Mouse (Mus musculus): ENCODE results near the gene Arfip1. TPM values are rescaled to one million over a fixed set of nuclear protein-coding genes. Genes with fewer than 3 reads are reported as not detected.
A peak's percentile ranks its signal among the peaks of the same experiment; 100 is the strongest.
"Not testable (repeated sequence)": the region's sequence is repeated elsewhere in the genome, so short reads cannot be mapped to it uniquely, and the experiment has no call there.

The Arfip1 gene
- total and polyA plus RNA-seq, 3 experiments: 5.6 to 14.8 (median 14.8) TPM

DNA sequence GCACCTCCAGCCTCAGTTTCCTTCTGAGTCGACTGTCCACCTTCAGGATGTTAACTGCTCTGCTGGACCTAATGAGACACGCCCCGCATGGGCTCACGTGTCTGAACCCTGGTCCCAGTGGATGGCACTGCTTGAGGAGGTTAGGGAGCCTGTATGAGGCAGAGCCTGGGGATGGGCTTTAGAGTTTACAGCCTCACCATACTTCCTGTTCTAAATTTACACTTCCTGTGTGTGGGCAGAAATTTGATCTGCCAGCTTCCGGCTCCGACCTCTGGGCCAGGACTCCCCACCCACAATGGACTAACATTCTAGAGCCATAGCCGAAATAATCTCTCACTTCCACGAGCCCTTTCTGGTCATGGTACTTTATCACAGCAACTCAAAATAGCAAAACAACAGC is 35.2 kb downstream of the Arfip1 start:
- no peak overlapping the region for H3K27ac ChIP-seq
- peak in 1 of 2 experiments; percentile 18 for DNase-seq
- H3K9ac ChIP-seq (ENCODE audit: low read depth, low read length): no peak overlapping the region
- intact Hi-C loops (cut with DNase I): no loop called here
- TF ChIP-seq POLR2A (IDR thresholded peaks at IDR 0.05; ENCODE audit: insufficient read depth, low read depth, low read length) (no peak), CTCF (IDR thresholded peaks at IDR 0.05) (no peak), EP300 (IDR thresholded peaks at IDR 0.05; ENCODE audit: insufficient read depth, low read depth, low read length) (no peak)
- peaks cover 2% of the 10 kb centered on the region; the same call in 1 of the 2 replicates for H3K36me3 ChIP-seq (ENCODE audit: control insufficient read depth, insufficient read depth, low read length)
- no peak overlapping the region for H3K4me3 ChIP-seq
- 44% methylated on average over 8 of the region's 8 CpGs for WGBS
- H3K27me3 ChIP-seq (ENCODE audit: control insufficient read depth, insufficient read depth, low read length): no peaks in the 10 kb centered on the region
- peaks cover 9% of the 10 kb centered on the region for H3K79me2 ChIP-seq (replicated peaks; ENCODE audit: control insufficient read depth, insufficient read depth, low read length)
- no peaks in the 10 kb centered on the region; the same call in 1 of the 2 replicates for H3K4me1 ChIP-seq (ENCODE audit: control insufficient read depth, insufficient read depth, low read length)

DNA sequence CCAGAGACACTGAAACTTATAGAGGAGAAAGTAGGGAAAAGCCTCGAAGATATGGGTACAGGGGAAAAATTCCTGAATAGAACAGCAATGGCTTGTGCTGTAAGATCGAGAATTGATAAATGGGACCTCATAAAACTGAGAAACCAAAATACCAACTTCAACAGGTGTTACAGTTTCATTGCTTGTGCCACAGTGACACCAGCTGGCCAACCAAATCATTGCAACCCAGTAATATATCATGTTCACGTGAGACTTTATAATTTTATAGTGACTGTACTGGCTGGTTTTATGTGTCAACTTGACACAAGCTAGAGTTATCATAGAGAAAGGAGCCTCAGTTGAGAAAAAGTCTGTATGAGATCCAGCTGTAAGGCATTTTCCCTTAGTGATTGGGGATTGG is 40.0 kb downstream of the Arfip1 start:
- 15% methylated on average over 3 of the region's 3 CpGs for WGBS
- not testable (repeated sequence) for H3K36me3 ChIP-seq (ENCODE audit: control insufficient read depth, insufficient read depth, low read length)
- DNase-seq: peak; percentile 27 to 72

GRCm38 (mm10) chr3:84541881-84542280 is 40.5 kb downstream of the Arfip1 start:
- DNase-seq: no peak
- Histone ChIP-seq H3K4me1 (ENCODE audit: control insufficient read depth, insufficient read depth, low read length) (no peaks in the 10 kb centered on the region), H3K9ac (ENCODE audit: low read depth, low read length) (no peak overlapping the region), H3K4me3 (no peak overlapping the region), H3K36me3 (ENCODE audit: control insufficient read depth, insufficient read depth, low read length) (no peaks in the 10 kb centered on the region), H3K79me2 (replicated peaks; ENCODE audit: control insufficient read depth, insufficient read depth, low read length) (peaks cover 11% of the 10 kb centered on the region), H3K27ac (no peak overlapping the region), H3K27me3 (ENCODE audit: control insufficient read depth, insufficient read depth, low read length) (no peaks in the 10 kb centered on the region)
- WGBS: 74% methylated on average over 1 of the region's 1 CpGs
- TF ChIP-seq CTCF (IDR thresholded peaks at IDR 0.05) (no peak), POLR2A (IDR thresholded peaks at IDR 0.05; ENCODE audit: insufficient read depth, low read depth, low read length) (no peak), EP300 (IDR thresholded peaks at IDR 0.05; ENCODE audit: insufficient read depth, low read depth, low read length) (no peak)
- intact Hi-C loops (cut with DNase I): loop anchor here (1.0 to 2.0 kb wide), 3 partner anchors 61 to 227 kb away; partner anchors contain the start of gene Fhdc1

More for the DNA sequence above, 40.0 kb downstream of the Arfip1 start:
- intact Hi-C loops (cut with DNase I): loop anchor here (1.0 to 2.0 kb wide), 2 partner anchors 62 to 190 kb away; partner anchors contain the start of gene Fhdc1
- not testable (repeated sequence) for H3K27me3 ChIP-seq (ENCODE audit: control insufficient read depth, insufficient read depth, low read length); H3K4me3 ChIP-seq; H3K27ac ChIP-seq; H3K9ac ChIP-seq (ENCODE audit: low read depth, low read length); H3K4me1 ChIP-seq (ENCODE audit: control insufficient read depth, insufficient read depth, low read length)
- H3K79me2 ChIP-seq (replicated peaks; ENCODE audit: control insufficient read depth, insufficient read depth, low read length): peaks cover 11% of the 10 kb centered on the region
- TF ChIP-seq CTCF (IDR thresholded peaks at IDR 0.05): peak; percentile 81

DNA sequence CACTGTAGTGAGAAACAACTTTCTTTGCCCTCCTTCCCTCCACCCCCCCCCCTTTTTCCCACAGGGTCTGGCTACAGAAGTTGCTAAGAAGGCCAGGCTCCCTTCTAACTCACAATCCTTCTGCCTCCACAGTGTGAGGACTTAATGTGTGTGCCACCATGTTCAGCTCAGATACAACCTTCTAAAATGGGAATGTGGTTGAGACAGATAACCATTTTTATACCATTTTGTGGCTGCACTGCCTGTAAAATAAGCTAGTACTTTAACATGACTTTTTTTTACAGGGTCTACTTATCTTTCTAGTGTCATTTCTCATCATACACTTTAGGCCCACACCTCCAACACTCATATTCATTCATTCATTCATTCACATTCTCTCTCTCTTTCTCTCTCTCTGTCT is 41.8 kb downstream of the Arfip1 start:
- TF ChIP-seq EP300 (IDR thresholded peaks at IDR 0.05; ENCODE audit: insufficient read depth, low read depth, low read length): no peak
- TF ChIP-seq POLR2A (IDR thresholded peaks at IDR 0.05; ENCODE audit: insufficient read depth, low read depth, low read length): no peak
- no peak for TF ChIP-seq CTCF (IDR thresholded peaks at IDR 0.05)
- H3K27ac ChIP-seq: no peak overlapping the region
- peaks cover 11% of the 10 kb centered on the region for H3K79me2 ChIP-seq (replicated peaks; ENCODE audit: control insufficient read depth, insufficient read depth, low read length)
- H3K4me3 ChIP-seq: no peak overlapping the region
- H3K9ac ChIP-seq (ENCODE audit: low read depth, low read length): no peak overlapping the region
- H3K27me3 ChIP-seq (ENCODE audit: control insufficient read depth, insufficient read depth, low read length): no peaks in the 10 kb centered on the region
- DNase-seq: no peak
- no peaks in the 10 kb centered on the region for H3K4me1 ChIP-seq (ENCODE audit: control insufficient read depth, insufficient read depth, low read length)
- intact Hi-C loops (cut with DNase I): loop anchor here (2.0 kb wide), 1 partner anchor 226 kb away; no protein-coding TSS in a partner anchor
- H3K36me3 ChIP-seq (ENCODE audit: control insufficient read depth, insufficient read depth, low read length): no peaks in the 10 kb centered on the region

DNA sequence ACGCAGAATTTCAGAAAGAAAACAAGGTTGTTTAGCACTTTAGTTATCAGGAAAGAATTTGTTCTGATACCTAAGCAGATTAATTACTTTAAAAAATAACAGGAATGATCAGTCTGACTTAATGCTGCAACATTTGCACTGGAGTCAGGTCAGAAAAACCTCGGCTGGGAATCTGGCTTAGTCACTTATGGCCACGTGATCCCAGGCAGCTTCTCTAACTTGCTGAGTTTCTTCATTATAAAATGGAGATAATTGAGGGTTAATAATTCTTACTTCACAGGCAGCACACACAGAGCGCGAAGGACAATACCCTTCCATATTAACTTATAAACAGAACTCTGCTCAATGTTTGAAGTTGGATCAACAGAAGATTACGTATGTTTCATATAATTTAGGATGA is 45.4 kb downstream of the Arfip1 start:
- no peak for TF ChIP-seq CTCF (IDR thresholded peaks at IDR 0.05)
- TF ChIP-seq POLR2A (IDR thresholded peaks at IDR 0.05; ENCODE audit: insufficient read depth, low read depth, low read length): no peak
- no peak for TF ChIP-seq EP300 (IDR thresholded peaks at IDR 0.05; ENCODE audit: insufficient read depth, low read depth, low read length)
- intact Hi-C loops (cut with DNase I): no loop called here
- Histone ChIP-seq H3K27me3 (ENCODE audit: control insufficient read depth, insufficient read depth, low read length) (no peaks in the 10 kb centered on the region), H3K9ac (ENCODE audit: low read depth, low read length) (no peak overlapping the region), H3K36me3 (ENCODE audit: control insufficient read depth, insufficient read depth, low read length) (peaks cover 3% of the 10 kb centered on the region; the same call in 1 of the 2 replicates), H3K4me3 (no peak overlapping the region), H3K4me1 (ENCODE audit: control insufficient read depth, insufficient read depth, low read length) (no peaks in the 10 kb centered on the region; the same call in 1 of the 2 replicates), H3K27ac (no peak overlapping the region), H3K79me2 (replicated peaks; ENCODE audit: control insufficient read depth, insufficient read depth, low read length) (peaks cover 6% of the 10 kb centered on the region; the same call in 1 of the 2 replicates)
- DNase-seq: no peak
- 81% methylated on average over 6 of the region's 6 CpGs for WGBS

DNA sequence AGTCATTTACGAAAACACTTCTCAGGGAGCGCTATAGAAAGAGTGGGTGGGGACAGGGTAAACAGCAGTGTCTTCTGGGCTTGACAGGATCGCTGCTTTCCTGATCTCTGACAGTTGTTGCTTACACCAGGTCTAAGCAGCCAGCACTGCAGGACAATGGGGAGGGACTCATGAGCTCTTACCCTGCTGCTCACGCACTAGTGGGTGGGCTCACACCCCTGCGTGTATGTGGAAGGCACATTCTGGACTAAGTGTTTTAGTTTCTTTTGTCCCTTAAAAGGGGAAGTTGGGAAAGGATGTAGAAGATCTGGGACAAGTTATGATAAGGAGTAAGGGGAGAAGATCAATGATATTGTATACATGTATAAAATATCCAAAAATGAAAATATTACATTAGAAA is 49.2 kb downstream of the Arfip1 start:
- TF ChIP-seq POLR2A (IDR thresholded peaks at IDR 0.05; ENCODE audit: insufficient read depth, low read depth, low read length) (no peak), CTCF (IDR thresholded peaks at IDR 0.05) (no peak), EP300 (IDR thresholded peaks at IDR 0.05; ENCODE audit: insufficient read depth, low read depth, low read length) (no peak)
- no peak overlapping the region for H3K27ac ChIP-seq
- intact Hi-C loops (cut with DNase I): no loop called here
- no peak overlapping the region for H3K9ac ChIP-seq (ENCODE audit: low read depth, low read length)
- DNase-seq: no peak
- 83% methylated on average over 5 of the region's 5 CpGs for WGBS
- H3K4me3 ChIP-seq: no peak overlapping the region
- no peaks in the 10 kb centered on the region; the same call in 1 of the 2 replicates for H3K4me1 ChIP-seq (ENCODE audit: control insufficient read depth, insufficient read depth, low read length)
- H3K27me3 ChIP-seq (ENCODE audit: control insufficient read depth, insufficient read depth, low read length): no peaks in the 10 kb centered on the region
- H3K36me3 ChIP-seq (ENCODE audit: control insufficient read depth, insufficient read depth, low read length): peaks cover 3% of the 10 kb centered on the region; the same call in 1 of the 2 replicates
- peaks cover 3% of the 10 kb centered on the region; the same call in 1 of the 2 replicates for H3K79me2 ChIP-seq (replicated peaks; ENCODE audit: control insufficient read depth, insufficient read depth, low read length)
